Mouse (Mus musculus): ENCODE measurements around the gene Gm614. TPM values are rescaled to one million over a fixed set of nuclear protein-coding genes. Genes with fewer than 3 reads are reported as not detected.

The Gm614 gene
- polyA plus RNA-seq, 1 experiment from 2014 or later, result not detected

GRCm38 (mm10) chrX:101266631-101267030, 2.8 kb upstream of the Gm614 start:
- Histone ChIP-seq H3K27ac (no peak overlapping the region), H3K4me1 (replicated peaks; ENCODE audit: control insufficient read depth, insufficient read depth, low read length) (no peaks in the 10 kb centered on the region), H3K36me3 (replicated peaks; ENCODE audit: control insufficient read depth, insufficient read depth) (no peaks in the 10 kb centered on the region), H3K9ac (no peak overlapping the region), H3K4me3 (replicated peaks; ENCODE audit: low read length) (no peak overlapping the region), H3K27me3 (ENCODE audit: control insufficient read depth, insufficient read depth, low read length) (no peaks in the 10 kb centered on the region), H3K4me2 (replicated peaks) (no peak overlapping the region), H3K9me3 (ENCODE audit: control insufficient read depth, low read length) (no peaks in the 10 kb centered on the region)
- no peak for DNase-seq (ENCODE audit: low spot score)
- no peak for ATAC-seq (ENCODE audit: low FRiP score)
- WGBS, result 90% methylated on average over 6 of the region's 6 CpGs

DNA sequence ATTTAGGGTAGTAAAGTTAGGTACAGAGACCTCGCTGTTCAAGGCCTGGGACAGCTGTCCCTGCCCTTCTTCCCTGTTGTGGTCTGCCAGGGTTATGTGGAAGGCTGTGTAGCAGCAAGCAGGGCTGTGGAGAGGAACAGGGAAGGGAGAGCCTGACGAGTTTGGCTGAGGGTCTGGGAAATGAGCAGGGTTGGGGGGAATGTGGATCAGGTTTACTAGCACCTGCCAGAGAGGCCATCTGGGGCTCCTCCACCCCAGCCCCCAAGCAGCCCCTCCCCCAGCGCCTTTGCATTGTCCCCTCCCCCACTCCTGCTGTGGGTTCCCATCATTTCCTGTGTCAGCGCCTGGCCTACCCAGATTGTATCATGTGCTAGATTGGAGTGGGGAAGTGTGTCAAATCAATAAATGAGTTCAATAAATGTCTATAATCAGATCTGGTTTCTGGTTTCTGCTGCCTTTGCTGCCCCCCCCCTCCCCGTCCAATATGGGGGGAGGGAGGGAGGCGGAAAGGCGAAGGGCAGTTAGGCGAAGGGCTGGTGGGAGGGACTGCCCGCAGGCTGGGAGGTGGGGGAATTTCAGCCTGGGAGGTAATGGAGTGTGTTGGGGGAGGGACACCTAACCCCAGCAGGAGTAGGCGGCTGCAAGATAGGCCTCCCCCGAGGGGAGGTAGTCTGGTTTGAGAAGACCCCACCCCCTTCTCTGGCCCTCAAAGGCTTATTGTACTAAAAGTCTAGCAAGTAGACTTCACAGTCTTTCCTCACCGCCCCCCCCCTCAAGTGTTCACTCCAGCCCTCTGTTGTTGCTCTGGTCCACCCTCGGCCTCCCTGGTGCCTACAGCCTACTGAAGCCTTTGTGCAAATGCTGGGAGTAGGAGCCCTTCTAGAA, 3.1 kb downstream of the Gm614 start:
- H3K4me1 ChIP-seq (replicated peaks; ENCODE audit: control insufficient read depth, insufficient read depth, low read length), result no peaks in the 10 kb centered on the region
- no peaks in the 10 kb centered on the region for H3K27me3 ChIP-seq (ENCODE audit: control insufficient read depth, insufficient read depth, low read length)
- ATAC-seq (ENCODE audit: low FRiP score) (peak; percentile 61; the same call in 1 of the 2 replicates), DNase-seq (ENCODE audit: low spot score) (no peak)
- H3K9ac ChIP-seq, result no peak overlapping the region
- no peak overlapping the region for H3K4me3 ChIP-seq (replicated peaks; ENCODE audit: low read length)
- no peaks in the 10 kb centered on the region for H3K9me3 ChIP-seq (ENCODE audit: control insufficient read depth, low read length)
- H3K4me2 ChIP-seq (replicated peaks), result no peak overlapping the region
- no peaks in the 10 kb centered on the region for H3K36me3 ChIP-seq (replicated peaks; ENCODE audit: control insufficient read depth, insufficient read depth)
- H3K27ac ChIP-seq, result peak overlapping the region; percentile 51
- 17% methylated on average over 9 of the region's 13 CpGs for WGBS

DNA sequence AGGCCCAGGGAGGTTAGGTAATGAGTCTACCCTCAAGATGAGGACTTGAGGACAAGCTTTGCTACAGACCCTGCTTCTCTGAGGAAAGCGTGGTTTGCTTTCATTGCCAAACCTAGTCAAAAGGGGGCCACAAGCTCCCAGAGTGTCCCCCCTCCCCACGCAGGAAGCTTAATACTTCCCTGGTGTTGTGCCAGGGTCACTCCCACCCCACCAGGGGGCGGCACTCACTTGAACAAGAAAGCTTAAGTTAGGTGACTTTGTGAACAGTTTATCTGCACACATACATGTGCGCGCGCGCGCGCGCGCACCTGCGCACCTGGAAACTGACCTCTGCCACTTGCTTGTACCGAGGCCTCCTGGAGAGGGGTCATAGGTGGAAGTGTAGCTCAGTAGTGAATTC, 7.2 kb downstream of the Gm614 start:
- H3K4me1 ChIP-seq (replicated peaks; ENCODE audit: control insufficient read depth, insufficient read depth, low read length), result no peaks in the 10 kb centered on the region
- no peaks in the 10 kb centered on the region for H3K27me3 ChIP-seq (ENCODE audit: control insufficient read depth, insufficient read depth, low read length)
- no peak for ATAC-seq (ENCODE audit: low FRiP score)
- no peaks in the 10 kb centered on the region for H3K36me3 ChIP-seq (replicated peaks; ENCODE audit: control insufficient read depth, insufficient read depth)
- no peak overlapping the region for H3K4me3 ChIP-seq (replicated peaks; ENCODE audit: low read length)
- no peak overlapping the region for H3K9ac ChIP-seq
- H3K9me3 ChIP-seq (ENCODE audit: control insufficient read depth, low read length), result no peaks in the 10 kb centered on the region
- WGBS, result 83% methylated on average over 13 of the region's 13 CpGs
- DNase-seq (ENCODE audit: low spot score), result no peak
- no peak overlapping the region for H3K27ac ChIP-seq
- H3K4me2 ChIP-seq (replicated peaks), result no peak overlapping the region

DNA sequence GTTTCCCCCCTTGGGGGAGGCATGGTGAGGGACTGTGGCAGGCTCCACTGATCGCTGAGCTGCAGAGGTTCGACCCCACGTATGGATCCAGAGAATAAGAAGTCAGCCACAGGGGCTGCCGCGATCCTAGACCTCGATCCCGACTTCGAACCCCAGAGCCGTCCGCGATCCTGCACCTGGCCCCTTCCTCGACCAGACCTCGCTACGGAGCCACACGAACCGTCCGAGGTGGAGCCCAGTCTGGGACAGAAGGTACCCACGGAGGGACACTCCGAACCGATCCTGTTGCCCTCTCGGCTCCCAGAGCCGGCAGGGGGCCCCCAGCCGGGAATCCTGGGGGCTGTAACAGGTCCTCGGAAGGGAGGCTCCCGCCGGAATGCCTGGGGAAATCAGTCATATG, 9.1 kb downstream of the Gm614 start:
- Histone ChIP-seq H3K9me3 (ENCODE audit: control insufficient read depth, low read length) (no peaks in the 10 kb centered on the region), H3K4me1 (replicated peaks; ENCODE audit: control insufficient read depth, insufficient read depth, low read length) (no peaks in the 10 kb centered on the region), H3K4me3 (replicated peaks; ENCODE audit: low read length) (peak overlapping the region; percentile 46), H3K27ac (no peak overlapping the region), H3K36me3 (replicated peaks; ENCODE audit: control insufficient read depth, insufficient read depth) (no peaks in the 10 kb centered on the region), H3K27me3 (ENCODE audit: control insufficient read depth, insufficient read depth, low read length) (no peaks in the 10 kb centered on the region), H3K9ac (peak overlapping the region; percentile 45), H3K4me2 (replicated peaks) (peak overlapping the region; percentile 68)
- ATAC-seq (ENCODE audit: low FRiP score) (no peak), DNase-seq (ENCODE audit: low spot score) (no peak)
- WGBS, result 8% methylated on average over 26 of the region's 26 CpGs

DNA sequence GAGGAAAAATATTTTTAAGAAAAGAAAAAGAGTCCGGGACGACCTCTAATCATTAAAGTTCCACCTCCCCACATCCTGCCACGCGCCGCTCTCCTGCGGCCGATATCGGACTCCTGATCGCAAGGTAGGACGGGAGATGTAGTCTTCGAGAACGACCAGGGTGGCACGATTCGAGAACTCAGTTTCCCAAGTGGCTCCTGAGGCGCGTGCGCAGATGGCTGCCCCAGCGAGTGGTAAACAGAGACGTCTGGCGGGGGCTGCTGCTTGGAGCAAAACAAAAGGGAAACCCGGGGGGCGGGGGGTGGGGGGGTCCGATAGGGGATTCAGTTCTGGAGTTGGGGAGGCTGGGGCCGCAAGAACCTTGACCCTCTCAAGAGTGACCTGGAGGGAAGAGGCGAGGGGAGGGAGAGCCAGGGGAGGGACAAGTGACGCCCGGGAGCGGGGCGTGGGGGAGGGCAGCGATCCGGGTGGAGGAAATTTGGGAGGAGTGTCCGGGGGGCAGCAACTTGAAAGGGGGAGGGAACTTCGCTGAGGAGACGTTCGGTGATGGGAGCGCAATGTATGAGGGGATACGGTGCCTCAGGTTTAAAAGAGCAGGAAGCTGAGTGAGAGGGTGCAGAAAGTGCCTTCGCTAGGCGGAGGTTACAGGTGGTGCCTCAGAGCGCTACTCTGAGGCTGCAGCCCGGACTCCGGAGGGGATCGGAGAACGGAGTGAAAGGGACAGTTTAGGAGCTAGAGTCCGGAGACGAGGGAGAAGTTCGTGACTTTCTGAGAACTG, 9.7 kb downstream of the Gm614 start, which contains the start of gene Foxo4:
Foxo4 (plus strand) TSS at position 577 of the 778 bp plus-strand sequence.
- peak; percentile 80 for DNase-seq (ENCODE audit: low spot score)
- peak; percentile 91 for ATAC-seq (ENCODE audit: low FRiP score)
- WGBS, result 18% methylated on average over 46 of the region's 47 CpGs

DNA sequence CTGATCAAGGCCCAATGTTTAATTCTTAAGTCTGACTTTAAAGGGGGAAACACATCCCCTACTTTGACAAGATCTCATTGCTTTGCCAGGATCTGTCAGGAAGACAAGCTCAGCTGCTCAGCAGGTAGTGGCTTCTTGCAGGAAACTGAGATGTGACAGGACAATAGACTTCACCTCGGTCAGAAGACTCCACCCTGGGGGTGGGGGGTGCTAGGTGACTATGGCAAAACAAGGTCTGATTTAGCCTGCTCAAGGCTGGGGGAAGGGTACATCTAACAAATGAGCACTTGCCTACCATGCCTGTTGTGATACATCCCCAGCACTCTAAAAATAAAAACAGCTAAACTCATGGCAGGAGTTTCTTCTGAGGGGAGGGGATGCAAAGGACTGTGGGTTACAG, 18.8 kb downstream of the Gm614 start:
- ATAC-seq (ENCODE audit: low FRiP score) (no peak), DNase-seq (ENCODE audit: low spot score) (no peak)
- H3K4me3 ChIP-seq (replicated peaks; ENCODE audit: low read length), result no peak overlapping the region
- H3K4me2 ChIP-seq (replicated peaks), result no peak overlapping the region
- H3K4me1 ChIP-seq (replicated peaks; ENCODE audit: control insufficient read depth, insufficient read depth, low read length), result no peaks in the 10 kb centered on the region
- H3K36me3 ChIP-seq (replicated peaks; ENCODE audit: control insufficient read depth, insufficient read depth), result no peaks in the 10 kb centered on the region
- H3K9me3 ChIP-seq (ENCODE audit: control insufficient read depth, low read length), result no peaks in the 10 kb centered on the region
- WGBS, result 14% methylated on average over 1 of the region's 1 CpGs
- no peaks in the 10 kb centered on the region for H3K27me3 ChIP-seq (ENCODE audit: control insufficient read depth, insufficient read depth, low read length)
- no peak overlapping the region for H3K9ac ChIP-seq
- H3K27ac ChIP-seq, result no peak overlapping the region

More for the DNA sequence above, 9.7 kb downstream of the Gm614 start, which contains the start of gene Foxo4:
- Histone ChIP-seq H3K4me1 (replicated peaks; ENCODE audit: control insufficient read depth, insufficient read depth, low read length) (no peaks in the 10 kb centered on the region), H3K4me2 (replicated peaks) (peak within 1 kb of the TSS; percentile 68), H3K36me3 (replicated peaks; ENCODE audit: control insufficient read depth, insufficient read depth) (no peaks in the 10 kb centered on the region), H3K4me3 (replicated peaks; ENCODE audit: low read length) (peak within 1 kb of the TSS; percentile 46), H3K9ac (peak within 1 kb of the TSS; percentile 45), H3K27me3 (ENCODE audit: control insufficient read depth, insufficient read depth, low read length) (no peaks in the 10 kb centered on the region), H3K27ac (no peak within 1 kb of the TSS), H3K9me3 (ENCODE audit: control insufficient read depth, low read length) (no peaks in the 10 kb centered on the region)

GRCm38 (mm10) chrX:101222796-101223162, 41.0 kb downstream of the Gm614 start:
- Histone ChIP-seq H3K4me2 (replicated peaks) (peak overlapping the region; percentile 49), H3K4me1 (replicated peaks; ENCODE audit: control insufficient read depth, insufficient read depth, low read length) (no peaks in the 10 kb centered on the region; the same call in 1 of the 2 replicates), H3K9ac (peak overlapping the region; percentile 33; the same call in 1 of the 2 replicates), H3K27ac (peak overlapping the region; percentile 59), H3K27me3 (ENCODE audit: control insufficient read depth, insufficient read depth, low read length) (0 out of 2 replicates have a peak, but pooled peaks cover 3% of the 10 kb centered on the region), H3K9me3 (ENCODE audit: control insufficient read depth, low read length) (no peaks in the 10 kb centered on the region), H3K4me3 (replicated peaks; ENCODE audit: low read length) (peak overlapping the region; percentile 49), H3K36me3 (replicated peaks; ENCODE audit: control insufficient read depth, insufficient read depth) (no peaks in the 10 kb centered on the region)
- WGBS, result 22% methylated on average over 7 of the region's 7 CpGs
- DNase-seq (ENCODE audit: low spot score) (no peak), ATAC-seq (ENCODE audit: low FRiP score) (no peak)

GRCm38 (mm10) chrX:101221834-101222795, 41.7 kb downstream of the Gm614 start, which contains the start of gene Snx12:
Snx12 (minus strand) TSS chrX:101222563.
- 17% methylated on average over 55 of the region's 55 CpGs for WGBS
- peak; percentile 87 for DNase-seq (ENCODE audit: low spot score)
- 0 out of 2 replicates have a peak, but pooled peaks cover 3% of the 10 kb centered on the region for H3K27me3 ChIP-seq (ENCODE audit: control insufficient read depth, insufficient read depth, low read length)
- H3K4me1 ChIP-seq (replicated peaks; ENCODE audit: control insufficient read depth, insufficient read depth, low read length), result no peaks in the 10 kb centered on the region; the same call in 1 of the 2 replicates
- H3K4me3 ChIP-seq (replicated peaks; ENCODE audit: low read length), result peak within 1 kb of the TSS; percentile 49
- H3K4me2 ChIP-seq (replicated peaks), result peak within 1 kb of the TSS; percentile 57
- no peaks in the 10 kb centered on the region for H3K36me3 ChIP-seq (replicated peaks; ENCODE audit: control insufficient read depth, insufficient read depth)
- no peaks in the 10 kb centered on the region for H3K9me3 ChIP-seq (ENCODE audit: control insufficient read depth, low read length)
- peak within 1 kb of the TSS; percentile 64 for H3K9ac ChIP-seq
- peak within 1 kb of the TSS; percentile 74 for H3K27ac ChIP-seq
- ATAC-seq (ENCODE audit: low FRiP score), result peak; percentile 98
